Mouse (Mus musculus) heart, embryonic 11.5 days (tissue): ENCODE measurements around the gene Ear2. TPM values are rescaled to one million over a fixed set of nuclear protein-coding genes. Genes with fewer than 3 reads are reported as not detected.
"Not testable (repeated sequence)": the region's sequence is repeated elsewhere in the genome, so short reads cannot be mapped to it uniquely, and the experiment has no call there.

Experiments used
- ATAC-seq: fragments of 200-750 bp; cut with Nextera tagmentation; replicated peaks from 2 replicates; pipeline ENCODE4 v1.8.0; 2017; ENCODE audit warnings: moderate library complexity; ENCODE audit not compliant: insufficient number of reproducible peaks, low FRiP score, low TSS enrichment
- H3K27ac ChIP-seq: fragments of 300-500 bp; sonication (generic); 2 replicates; pipeline ENCODE4 v1.5.1; 2014; ENCODE audit warnings: mild to moderate bottlenecking, low read depth, low read length
- H3K27me3 ChIP-seq: fragments of 300-500 bp; sonication (generic); 2 replicates; pipeline ENCODE4 v1.6.1; 2014; ENCODE audit warnings: mild to moderate bottlenecking, low read length, mixed read lengths; ENCODE audit not compliant: control insufficient read depth, insufficient read depth
- H3K36me3 ChIP-seq: fragments of 300-500 bp; sonication (generic); 2 replicates; pipeline ENCODE4 v1.6.1; 2014; ENCODE audit warnings: mild to moderate bottlenecking, low read length, moderate library complexity, mixed read lengths; ENCODE audit not compliant: control insufficient read depth, insufficient read depth
- H3K4me1 ChIP-seq: fragments of 300-500 bp; sonication (generic); 2 replicates; pipeline ENCODE4 v1.6.1; 2014; ENCODE audit warnings: low read length; ENCODE audit not compliant: control insufficient read depth, insufficient read depth
- H3K4me2 ChIP-seq: fragments of 300-500 bp; sonication (generic); 2 replicates; pipeline ENCODE4 v1.6.1; 2014; ENCODE audit warnings: mild to moderate bottlenecking, moderate library complexity
- H3K4me3 ChIP-seq: fragments of 300-500 bp; sonication (generic); 2 replicates; pipeline ENCODE4 v1.5.1; 2014; ENCODE audit warnings: low read depth, low read length
- H3K9ac ChIP-seq: fragments of 300-500 bp; sonication (generic); 2 replicates; pipeline ENCODE4 v1.6.1; 2014; ENCODE audit warnings: mild to moderate bottlenecking, low read depth, low read length, moderate library complexity
- H3K9me3 ChIP-seq: fragments of 300-500 bp; sonication (generic); replicated peaks from 2 replicates; pipeline ENCODE4 v1.6.1; 2016; ENCODE audit warnings: low read length; ENCODE audit not compliant: control insufficient read depth
- WGBS: fragments of 180-500 bp; shearing (Covaris S2); extraction: QIAGEN DNeasy Blood & Tissue Kit; methylation state at CpG from one replicate; pipeline ENCODE4 v1.1.7; 2014; ENCODE audit not compliant: insufficient replicate concordance; 5-methylcytosine and 5-hydroxymethylcytosine counted together
- polyA plus RNA-seq: library from polyadenylated mRNA; unstranded; fragments of >200 nt; fragmentation: Nextera tagmentation; extraction: Ambion mirVana; gene quantifications from 2 replicates; pipeline ENCODE4 v1.2.1, GENCODE M21; 2014

Gene Ear2
- polyA plus RNA-seq: not detected in 2 replicates

GRCm38 (mm10) chr14:44102354-44102753 is at the start of gene Ear2:
Gene Ear2, plus strand, starts transcription at chr14:44102654.
- ATAC-seq, H3K9me3 ChIP-seq, H3K4me2 ChIP-seq, H3K4me3 ChIP-seq, H3K27me3 ChIP-seq, H3K9ac ChIP-seq, H3K36me3 ChIP-seq, H3K4me1 ChIP-seq, H3K27ac ChIP-seq: not testable (repeated sequence)
- WGBS: 74% methylated on average over 2 of the region's 2 CpGs

GRCm38 (mm10) chr14:44067879-44068278 is 34.6 kb upstream of the Ear2 start:
- H3K27me3 ChIP-seq, H3K4me3 ChIP-seq, H3K27ac ChIP-seq, H3K4me1 ChIP-seq, H3K9ac ChIP-seq, H3K4me2 ChIP-seq, ATAC-seq, H3K9me3 ChIP-seq, H3K36me3 ChIP-seq: not testable (repeated sequence)
- WGBS: 82% methylated on average over 1 of the region's 1 CpGs

GRCm38 (mm10) chr14:44070595-44070994 is 31.9 kb upstream of the Ear2 start:
- not testable (repeated sequence) for H3K27me3 ChIP-seq, H3K36me3 ChIP-seq, H3K9ac ChIP-seq, H3K4me1 ChIP-seq, H3K4me3 ChIP-seq, H3K27ac ChIP-seq, ATAC-seq, H3K4me2 ChIP-seq, H3K9me3 ChIP-seq
- 85% methylated on average over 1 of the region's 3 CpGs for WGBS

- H3K9ac ChIP-seq, H3K4me1 ChIP-seq, H3K27ac ChIP-seq, ATAC-seq, H3K4me3 ChIP-seq, H3K4me2 ChIP-seq, H3K36me3 ChIP-seq, H3K9me3 ChIP-seq, H3K27me3 ChIP-seq: not testable (repeated sequence)
- WGBS: 73% methylated on average over 5 of the region's 5 CpGs
These were observed 24.6 kb upstream of the Ear2 start for GRCm38 (mm10) chr14:44077785-44078341.

- not testable (repeated sequence) for H3K4me2 ChIP-seq, H3K27me3 ChIP-seq, H3K36me3 ChIP-seq, H3K4me3 ChIP-seq, H3K9ac ChIP-seq, ATAC-seq, H3K9me3 ChIP-seq, H3K27ac ChIP-seq, H3K4me1 ChIP-seq
- WGBS: 83% methylated on average over 1 of the region's 1 CpGs
These were observed 15.9 kb upstream of the Ear2 start for GRCm38 (mm10) chr14:44086588-44086987.

- 55% methylated on average over 2 of the region's 2 CpGs for WGBS
These were observed 14.9 kb upstream of the Ear2 start for GRCm38 (mm10) chr14:44087535-44087934.

GRCm38 (mm10) chr14:44091524-44091923 is 10.9 kb upstream of the Ear2 start:
- H3K4me2 ChIP-seq, H3K9ac ChIP-seq, H3K27ac ChIP-seq, ATAC-seq, H3K27me3 ChIP-seq, H3K4me1 ChIP-seq, H3K36me3 ChIP-seq, H3K4me3 ChIP-seq, H3K9me3 ChIP-seq: not testable (repeated sequence)
- WGBS: 42% methylated on average over 1 of the region's 1 CpGs

More at GRCm38 (mm10) chr14:44087535-44087934, 14.9 kb upstream of the Ear2 start:
- H3K4me3 ChIP-seq, H3K4me2 ChIP-seq, H3K9ac ChIP-seq, H3K27me3 ChIP-seq, H3K36me3 ChIP-seq, H3K4me1 ChIP-seq, H3K27ac ChIP-seq, H3K9me3 ChIP-seq, ATAC-seq: not testable (repeated sequence)

GRCm38 (mm10) chr14:44094445-44094844 is 8.0 kb upstream of the Ear2 start:
- not testable (repeated sequence) for H3K27ac ChIP-seq, H3K9me3 ChIP-seq, H3K4me1 ChIP-seq, H3K4me2 ChIP-seq, H3K4me3 ChIP-seq, ATAC-seq, H3K9ac ChIP-seq, H3K36me3 ChIP-seq, H3K27me3 ChIP-seq
- 48% methylated on average over 5 of the region's 5 CpGs for whole genome bisulfite sequencing

- not testable (repeated sequence) for H3K4me3 ChIP-seq, H3K36me3 ChIP-seq, ATAC-seq, H3K4me2 ChIP-seq, H3K27me3 ChIP-seq, H3K9ac ChIP-seq, H3K27ac ChIP-seq, H3K9me3 ChIP-seq, H3K4me1 ChIP-seq
- no CpG with 5 or more reads among the region's 1 CpGs for WGBS
These were observed 2.4 kb upstream of the Ear2 start for GRCm38 (mm10) chr14:44100030-44100429.
